Mouse (Mus musculus) MEL (cell line): ENCODE results near the gene Urad. TPM values are rescaled to one million over a fixed set of nuclear protein-coding genes. Genes with fewer than 3 reads are reported as not detected.

Experiments
- DNase-seq: peaks from one replicate; pipeline ENCODE4 v3.0.0; 2011; ENCODE audit warnings: low read depth, low spot score
- H3K27ac ChIP-seq: 2 replicates; pipeline ENCODE4 v1.5.1; 2012; ENCODE audit warnings: low read depth, mild to moderate bottlenecking, control low read depth, low read length, moderate library complexity; ENCODE audit not compliant: control insufficient read depth
- H3K27me3 ChIP-seq, 2 experiments: fragments of 150-350 bp in 1 of 2; sonication (generic) in 1 of 2; 2 replicates each; pipeline ENCODE4 v1.6.1; 2012; ENCODE audit warnings: low read length in 2 of 2, mild to moderate bottlenecking in 2 of 2, improper control_type of control experiment in 1 of 2, moderate library complexity in 1 of 2; ENCODE audit not compliant: insufficient read depth in 2 of 2, control insufficient read depth in 1 of 2
- H3K36me3 ChIP-seq, 2 experiments: 2 replicates each; pipeline ENCODE4 v1.6.1; 2012 to 2014; ENCODE audit warnings: low read length in 2 of 2, improper control_type of control experiment in 1 of 2, inconsistent platforms in 1 of 2, mild to moderate bottlenecking in 1 of 2; ENCODE audit not compliant: insufficient read depth in 2 of 2, control insufficient read depth in 1 of 2
- H3K4me1 ChIP-seq, 2 experiments: fragments of 150-350 bp in 1 of 2; sonication (generic) in 1 of 2; 2 replicates each; pipeline ENCODE4 v1.6.1; 2012; ENCODE audit warnings: low read length in 2 of 2, improper control_type of control experiment in 1 of 2, mild to moderate bottlenecking in 1 of 2; ENCODE audit not compliant: insufficient read depth in 2 of 2, control insufficient read depth in 1 of 2
- H3K4me3 ChIP-seq, 2 experiments: fragments of 150-350 bp in 1 of 2; sonication (generic) in 1 of 2; 2 replicates each; pipeline ENCODE4 v1.5.1; 2012; ENCODE audit warnings: low read depth in 2 of 2, low read length in 2 of 2, mild to moderate bottlenecking in 2 of 2, moderate library complexity in 2 of 2, control low read depth in 1 of 2, improper control_type of control experiment in 1 of 2; ENCODE audit not compliant: control insufficient read depth in 1 of 2, insufficient read depth in 1 of 2
- H3K79me2 ChIP-seq: 2 replicates; pipeline ENCODE4 v1.6.1; 2012; ENCODE audit warnings: mild to moderate bottlenecking, low read length, moderate library complexity; ENCODE audit not compliant: control insufficient read depth, poor library complexity, insufficient read depth
- H3K9ac ChIP-seq: 2 replicates; pipeline ENCODE4 v1.6.1; 2012; ENCODE audit warnings: low read depth, mild to moderate bottlenecking, control low read depth, low read length, moderate library complexity; ENCODE audit not compliant: control insufficient read depth, poor library complexity, severe bottlenecking
- H3K9me3 ChIP-seq: fragments of 150-350 bp; sonication (generic); replicated peaks from 2 replicates; pipeline ENCODE4 v1.6.1; 2012; ENCODE audit warnings: mild to moderate bottlenecking, low read length, improper control_type of control experiment, moderate library complexity; ENCODE audit not compliant: insufficient read depth
- BHLHE40 ChIP-seq: IDR thresholded peaks from 2 replicates; pipeline ENCODE4 v1.6.1; 2012; ENCODE audit warnings: low read depth, mild to moderate bottlenecking, inconsistent platforms, low read length, improper control_type of control experiment, borderline replicate concordance
- CHD1 ChIP-seq: IDR thresholded peaks from 2 replicates; pipeline ENCODE4 v1.6.1; 2012; ENCODE audit warnings: low read depth, mild to moderate bottlenecking, inconsistent platforms, low read length, improper control_type of control experiment
- E2F4 ChIP-seq: IDR thresholded peaks from 2 replicates; pipeline ENCODE4 v1.6.1; 2011; ENCODE audit warnings: low read depth, low read length, improper control_type of control experiment, borderline replicate concordance
- KAT2A ChIP-seq: conservative IDR thresholded peaks from 2 replicates; pipeline ENCODE4 v1.6.1; 2012; ENCODE audit warnings: low read depth, low read length, improper control_type of control experiment, inconsistent platforms
- MAZ ChIP-seq: IDR thresholded peaks from 2 replicates; pipeline ENCODE4 v1.6.1; 2012; ENCODE audit warnings: low read depth, mild to moderate bottlenecking, inconsistent platforms, low read length, improper control_type of control experiment
- MXI1 ChIP-seq: IDR thresholded peaks from 2 replicates; pipeline ENCODE4 v1.6.1; 2011; ENCODE audit warnings: mild to moderate bottlenecking, low read depth, low read length, improper control_type of control experiment
- POLR2AphosphoS2 ChIP-seq: IDR thresholded peaks from 2 replicates; pipeline ENCODE4 v1.6.1; 2011; ENCODE audit warnings: low read length, improper control_type of control experiment
- POLR2AphosphoS5 ChIP-seq: IDR thresholded peaks from 2 replicates; pipeline ENCODE4 v1.6.1; 2012; ENCODE audit warnings: low read depth, borderline replicate concordance, mild to moderate bottlenecking, inconsistent platforms, low read length, moderate library complexity, mixed read lengths
- RAD21 ChIP-seq: IDR thresholded peaks from 2 replicates; pipeline ENCODE4 v1.6.1; 2011; ENCODE audit warnings: mild to moderate bottlenecking, low read depth, low read length, improper control_type of control experiment
- RCOR1 ChIP-seq: IDR thresholded peaks from 2 replicates; pipeline ENCODE4 v1.6.1; 2012; ENCODE audit warnings: low read depth, mild to moderate bottlenecking, inconsistent platforms, low read length, improper control_type of control experiment
- SIN3A ChIP-seq: IDR thresholded peaks from 2 replicates; pipeline ENCODE4 v1.6.1; 2012; ENCODE audit warnings: low read length, improper control_type of control experiment, inconsistent platforms
- TAL1 ChIP-seq: IDR thresholded peaks from 2 replicates; pipeline ENCODE4 v1.6.1; 2012; ENCODE audit warnings: mild to moderate bottlenecking, inconsistent platforms, low read length, moderate library complexity, mixed read lengths
- UBTF ChIP-seq: IDR thresholded peaks from 2 replicates; pipeline ENCODE4 v1.6.1; 2012; ENCODE audit warnings: low read depth, mild to moderate bottlenecking, inconsistent platforms, low read length, improper control_type of control experiment, moderate library complexity, borderline replicate concordance; ENCODE audit not compliant: insufficient read depth
- USF1 ChIP-seq: IDR thresholded peaks from 2 replicates; pipeline ENCODE4 v1.6.1; 2014; ENCODE audit warnings: low read depth, mild to moderate bottlenecking, inconsistent platforms, low read length, improper control_type of control experiment, moderate library complexity
- ZC3H11A ChIP-seq: IDR thresholded peaks from 2 replicates; pipeline ENCODE4 v1.6.1; 2012; ENCODE audit warnings: low read depth, mild to moderate bottlenecking, inconsistent platforms, low read length, improper control_type of control experiment
- ZKSCAN1 ChIP-seq: IDR thresholded peaks from 2 replicates; pipeline ENCODE4 v1.6.1; 2012; ENCODE audit warnings: low read depth, mild to moderate bottlenecking, inconsistent platforms, low read length, improper control_type of control experiment, moderate library complexity
- ZNF384 ChIP-seq: IDR thresholded peaks from 2 replicates; pipeline ENCODE4 v1.6.1; 2012; ENCODE audit warnings: low read depth, mild to moderate bottlenecking, inconsistent platforms, low read length, improper control_type of control experiment
- polyA plus RNA-seq, 2 experiments: library from polyadenylated mRNA; stranded (reverse) in 1 of 2; unstranded in 1 of 2; fragments of >175 nt in 1 of 2; fragments of >200 nt in 1 of 2; gene quantifications; 2 replicates each; pipeline versions ENCODE4 v1.2.1 to v1.2.4; 2012; ENCODE audit warnings: low replicate concordance in 2 of 2, low read depth in 1 of 2; ENCODE audit not compliant: insufficient read length in 2 of 2, insufficient read depth in 1 of 2, missing spikeins in 1 of 2
- total RNA-seq: library from RNA; depleted of rRNA; stranded (reverse); fragments of 300-350 nt; gene quantifications from 2 replicates; pipeline ENCODE4 v1.2.3, GENCODE M21; 2012

Gene Urad
- total and polyA plus RNA-seq, 3 experiments = not detected

DNA sequence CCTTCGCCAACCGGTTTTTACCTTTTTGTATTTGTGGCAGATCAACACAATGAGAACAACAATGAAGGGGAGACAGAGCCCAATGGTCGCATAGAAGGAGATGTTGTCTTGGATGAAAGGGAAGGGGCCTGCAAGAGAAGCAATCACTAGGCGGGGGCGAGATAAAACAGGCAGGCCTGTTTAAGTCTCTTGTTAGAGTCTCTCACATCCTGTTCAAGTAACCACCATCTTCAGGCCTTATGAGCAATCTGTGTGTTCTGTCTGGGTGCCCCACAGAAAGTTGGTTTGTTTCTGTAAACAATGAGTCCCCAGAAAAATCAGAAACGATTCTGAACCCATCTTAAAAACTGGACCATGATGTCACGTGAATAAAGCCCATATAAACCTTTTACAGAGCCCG, 32.7 kb upstream of the Urad start:
- no peaks in the 10 kb centered on the region for H3K79me2 ChIP-seq
- H3K27ac ChIP-seq = no peak overlapping the region
- TF ChIP-seq MXI1 = no peak
- TF ChIP-seq ZC3H11A = no peak
- no peak for TF ChIP-seq KAT2A
- no peak for TF ChIP-seq UBTF
- no peak for TF ChIP-seq POLR2AphosphoS5
- no peak for TF ChIP-seq ZKSCAN1
- no peak for TF ChIP-seq RAD21
- no peak for TF ChIP-seq E2F4
- TF ChIP-seq BHLHE40 = no peak
- no peak for TF ChIP-seq RCOR1
- TF ChIP-seq CHD1 = no peak
- TF ChIP-seq ZNF384 = no peak
- no peak for TF ChIP-seq SIN3A
- no peak for TF ChIP-seq USF1
- TF ChIP-seq MAZ = no peak
- TF ChIP-seq POLR2AphosphoS2 = no peak
- H3K9me3 ChIP-seq = no peaks in the 10 kb centered on the region
- H3K27me3 ChIP-seq = no peaks in the 10 kb centered on the region; a peak in 1 of 4 replicates
- H3K4me3 ChIP-seq = no peak overlapping the region
- no peaks in the 10 kb centered on the region for H3K36me3 ChIP-seq
- no peak overlapping the region for H3K9ac ChIP-seq
- no peaks in the 10 kb centered on the region for H3K4me1 ChIP-seq
- DNase-seq = no peak

DNA sequence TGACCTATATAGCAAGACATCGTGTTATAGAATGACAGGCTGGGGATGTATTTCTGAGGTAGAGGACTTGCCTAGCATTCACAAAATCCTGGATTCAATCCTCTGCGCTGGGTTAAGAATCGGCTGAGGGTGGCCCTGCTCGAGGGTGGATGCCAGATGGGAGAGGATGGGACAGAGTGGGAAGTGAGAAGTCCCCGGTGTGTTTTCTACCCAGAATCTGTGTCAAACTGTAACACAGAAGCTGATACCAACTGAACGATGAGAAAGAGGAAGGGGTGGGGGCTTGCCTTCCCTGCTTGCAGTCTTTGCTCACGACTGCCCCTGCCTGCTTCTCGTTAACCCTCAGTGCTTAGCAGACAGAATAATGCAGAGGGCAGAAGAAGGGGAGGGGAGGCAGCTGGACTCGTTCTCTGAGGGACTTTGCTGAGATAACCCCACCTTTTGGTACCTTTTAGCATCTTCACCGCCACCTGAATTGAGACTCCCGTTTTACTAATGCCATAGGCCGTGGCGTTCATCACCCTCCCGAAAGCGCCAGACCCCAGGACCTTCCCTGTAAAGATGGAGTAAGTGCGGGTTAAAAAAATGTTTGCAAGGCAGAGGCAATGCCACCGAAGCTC, 32.0 kb upstream of the Urad start:
- DNase-seq = no peak
- Histone ChIP-seq H3K9ac (no peak overlapping the region), H3K36me3 (no peaks in the 10 kb centered on the region), H3K27me3 (no peaks in the 10 kb centered on the region; a peak in 1 of 4 replicates)
- no peak for TF ChIP-seq TAL1
- TF ChIP-seq BHLHE40 = no peak
- TF ChIP-seq, all 39 proteins: peak for 0
- Histone ChIP-seq H3K9me3 (no peaks in the 10 kb centered on the region), H3K4me3 (no peak overlapping the region), H3K79me2 (no peaks in the 10 kb centered on the region), H3K4me1 (no peaks in the 10 kb centered on the region), H3K27ac (no peak overlapping the region)
